Mouse (Mus musculus) stomach, embryonic 15.5 days (tissue): ENCODE measurements at regions not wholly inside any gene's neighbourhood (a gene's known extent, or its start where the extent isn't known, plus 50 kb on each side); places are given as distances from the start of the nearest gene placed in this dataset.
A peak's percentile ranks its signal among the peaks of the same experiment; 100 is the strongest.

Experiments
- ATAC-seq: fragments of 200-750 bp; cut with Nextera tagmentation; 2 replicates; pipeline ENCODE4 v1.8.0; 2017; ENCODE audit warnings: low read depth, moderate number of reproducible peaks, moderate TSS enrichment; ENCODE audit not compliant: insufficient read depth, low FRiP score
- H3K27ac ChIP-seq: fragments of 300-500 bp; sonication (generic); 2 replicates; pipeline ENCODE4 v1.5.1; 2015; ENCODE audit warnings: mild to moderate bottlenecking, inconsistent platforms
- H3K27me3 ChIP-seq: fragments of 300-500 bp; sonication (generic); replicated peaks from 2 replicates; pipeline ENCODE4 v1.6.1; 2015; ENCODE audit warnings: inconsistent platforms
- H3K36me3 ChIP-seq: fragments of 300-500 bp; sonication (generic); 2 replicates; pipeline ENCODE4 v1.6.1; 2015; ENCODE audit warnings: inconsistent platforms
- H3K4me1 ChIP-seq: fragments of 300-500 bp; sonication (generic); 2 replicates; pipeline ENCODE4 v1.6.1; 2015; ENCODE audit warnings: inconsistent platforms
- H3K4me2 ChIP-seq: fragments of 300-500 bp; sonication (generic); 2 replicates; pipeline ENCODE4 v1.6.1; 2015; ENCODE audit warnings: mild to moderate bottlenecking, inconsistent platforms
- H3K4me3 ChIP-seq: fragments of 300-500 bp; sonication (generic); replicated peaks from 2 replicates; pipeline ENCODE4 v1.5.1; 2015; ENCODE audit warnings: inconsistent platforms
- H3K9ac ChIP-seq: fragments of 300-500 bp; sonication (generic); 2 replicates; pipeline ENCODE4 v1.6.1; 2015; ENCODE audit warnings: inconsistent platforms
- H3K9me3 ChIP-seq: fragments of 300-500 bp; sonication (generic); 2 replicates; pipeline ENCODE4 v1.6.1; 2016; ENCODE audit warnings: inconsistent platforms
- WGBS: fragments of 180-500 bp; shearing (Covaris S2); methylation state at CpG from one replicate; pipeline ENCODE4 v1.1.7; 2015; 5-methylcytosine and 5-hydroxymethylcytosine counted together

- Histone ChIP-seq H3K27ac (peak overlapping the region; percentile 79), H3K36me3 (no peaks in the 10 kb centered on the region), H3K9ac (peak overlapping the region; percentile 51; the same call in 1 of the 2 replicates), H3K27me3 (no peaks in the 10 kb centered on the region), H3K4me3 (peak overlapping the region; percentile 52), H3K4me1 (peaks cover 23% of the 10 kb centered on the region), H3K9me3 (no peaks in the 10 kb centered on the region), H3K4me2 (peak overlapping the region; percentile 91)
- peak; percentile 62 for ATAC-seq
- WGBS, result 3% methylated on average over 64 of the region's 64 CpGs
Measured at GRCm38 (mm10) chr17:83276000-83276891, 61.2 kb downstream of the Pkdcc start.

- no peaks in the 10 kb centered on the region for H3K9me3 ChIP-seq
- no peak overlapping the region for H3K9ac ChIP-seq
- peak; percentile 56 for ATAC-seq
- WGBS, result 19% methylated on average over 26 of the region's 26 CpGs
- peak overlapping the region; percentile 79 for H3K27ac ChIP-seq
- peaks cover 23% of the 10 kb centered on the region for H3K4me1 ChIP-seq
- no peaks in the 10 kb centered on the region for H3K27me3 ChIP-seq
- peak overlapping the region; percentile 18; the same call in 1 of the 2 replicates for H3K4me3 ChIP-seq
- H3K4me2 ChIP-seq, result peak overlapping the region; percentile 91
- no peaks in the 10 kb centered on the region for H3K36me3 ChIP-seq
Measured at GRCm38 (mm10) chr17:83277117-83277947, 62.2 kb downstream of the Pkdcc start.

GRCm38 (mm10) chr17:83277948-83278924 is 63.1 kb downstream of the Pkdcc start:
- no peak overlapping the region for H3K9ac ChIP-seq

GRCm38 (mm10) chr17:83283328-83283727 is 67.4 kb upstream of the Eml4 start:
- no peaks in the 10 kb centered on the region for H3K27me3 ChIP-seq
- no peak for ATAC-seq
- peaks cover 9% of the 10 kb centered on the region for H3K4me1 ChIP-seq
- H3K4me2 ChIP-seq, result no peak overlapping the region
- H3K9ac ChIP-seq, result no peak overlapping the region
- no peaks in the 10 kb centered on the region for H3K9me3 ChIP-seq
- no peaks in the 10 kb centered on the region for H3K36me3 ChIP-seq
- WGBS, result 56% methylated on average over 3 of the region's 3 CpGs
- H3K27ac ChIP-seq, result no peak overlapping the region
- no peak overlapping the region for H3K4me3 ChIP-seq

More at GRCm38 (mm10) chr17:83277948-83278924, 63.1 kb downstream of the Pkdcc start:
- 70% methylated on average over 14 of the region's 14 CpGs for WGBS
- Histone ChIP-seq H3K4me2 (peak overlapping the region; percentile 91), H3K36me3 (no peaks in the 10 kb centered on the region), H3K27ac (peak overlapping the region; percentile 79), H3K27me3 (no peaks in the 10 kb centered on the region), H3K4me3 (no peak overlapping the region), H3K9me3 (no peaks in the 10 kb centered on the region), H3K4me1 (peaks cover 22% of the 10 kb centered on the region)
- no peak for ATAC-seq

- Histone ChIP-seq H3K4me1 (peaks cover 9% of the 10 kb centered on the region), H3K4me2 (no peak overlapping the region), H3K9ac (no peak overlapping the region), H3K9me3 (no peaks in the 10 kb centered on the region), H3K4me3 (no peak overlapping the region), H3K27me3 (no peaks in the 10 kb centered on the region), H3K27ac (peak overlapping the region; percentile 48; the same call in 1 of the 2 replicates), H3K36me3 (no peaks in the 10 kb centered on the region)
- peak; percentile 60; the same call in 1 of the 2 replicates for ATAC-seq
- WGBS, result 59% methylated on average over 6 of the region's 6 CpGs
Measured at GRCm38 (mm10) chr17:83287381-83288142, 63.2 kb upstream of the Eml4 start.

GRCm38 (mm10) chr17:83288143-83288492 is 62.6 kb upstream of the Eml4 start:
- 17% methylated on average over 7 of the region's 7 CpGs for WGBS
- Histone ChIP-seq H3K4me3 (no peak overlapping the region), H3K9me3 (no peaks in the 10 kb centered on the region), H3K4me2 (no peak overlapping the region), H3K4me1 (peaks cover 9% of the 10 kb centered on the region), H3K36me3 (no peaks in the 10 kb centered on the region), H3K27ac (peak overlapping the region; percentile 48; the same call in 1 of the 2 replicates), H3K27me3 (no peaks in the 10 kb centered on the region), H3K9ac (no peak overlapping the region)
- ATAC-seq, result peak; percentile 68; the same call in 1 of the 2 replicates

- Histone ChIP-seq H3K9ac (no peak overlapping the region), H3K9me3 (no peaks in the 10 kb centered on the region), H3K4me2 (no peak overlapping the region), H3K4me3 (no peak overlapping the region), H3K4me1 (no peaks in the 10 kb centered on the region), H3K36me3 (no peaks in the 10 kb centered on the region), H3K27ac (no peak overlapping the region), H3K27me3 (no peaks in the 10 kb centered on the region)
- no peak for ATAC-seq
- 59% methylated on average over 13 of the region's 13 CpGs for WGBS
Measured at GRCm38 (mm10) chr17:83295526-83296238, 55.0 kb upstream of the Eml4 start.

- 64% methylated on average over 6 of the region's 6 CpGs for WGBS
Measured at GRCm38 (mm10) chr17:83297379-83298121, 53.2 kb upstream of the Eml4 start.

More at GRCm38 (mm10) chr17:83297379-83298121, 53.2 kb upstream of the Eml4 start:
- Histone ChIP-seq H3K9me3 (no peaks in the 10 kb centered on the region), H3K4me2 (no peak overlapping the region), H3K9ac (no peak overlapping the region), H3K27ac (no peak overlapping the region), H3K4me3 (no peak overlapping the region), H3K4me1 (no peaks in the 10 kb centered on the region), H3K36me3 (no peaks in the 10 kb centered on the region), H3K27me3 (no peaks in the 10 kb centered on the region)
- ATAC-seq, result no peak
